Mouse (Mus musculus) spleen, adult 2 months (tissue): ENCODE results near the gene Cdhr2. TPM values are rescaled to one million over a fixed set of nuclear protein-coding genes. Genes with fewer than 3 reads are reported as not detected.
A peak's percentile ranks its signal among the peaks of the same experiment; 100 is the strongest.

Experiments used
- DNase-seq, 2 experiments: peaks; one replicate each; pipeline versions ENCODE4 v3.0.0 to v3.0.0-alpha.2; 2012 to 2021; ENCODE audit warnings: low spot score in 2 of 2, low read depth in 1 of 2
- H3K27ac ChIP-seq: fragments of 200-500 bp; 2 replicates; pipeline ENCODE4 v1.5.1; 2012; ENCODE audit warnings: low read length, inconsistent platforms; ENCODE audit not compliant: insufficient read depth
- H3K27me3 ChIP-seq: fragments of 200-500 bp; 2 replicates; pipeline ENCODE4 v1.6.1; 2012; ENCODE audit warnings: mild to moderate bottlenecking, moderate library complexity, low read length, inconsistent platforms; ENCODE audit not compliant: control insufficient read depth, insufficient read depth
- H3K36me3 ChIP-seq: fragments of 200-500 bp; 2 replicates; pipeline ENCODE4 v1.6.1; 2012; ENCODE audit warnings: mild to moderate bottlenecking, low read length, inconsistent platforms; ENCODE audit not compliant: control insufficient read depth, insufficient read depth
- H3K4me1 ChIP-seq: fragments of 200-500 bp; 2 replicates; pipeline ENCODE4 v1.6.1; 2011; ENCODE audit warnings: inconsistent platforms; ENCODE audit not compliant: control insufficient read depth, insufficient read depth, insufficient read length
- H3K4me3 ChIP-seq: fragments of 200-500 bp; 2 replicates; pipeline ENCODE4 v1.5.1; 2011; ENCODE audit warnings: mild to moderate bottlenecking, inconsistent platforms; ENCODE audit not compliant: insufficient read depth, insufficient read length; ENCODE audit errors: extremely low read depth
- CTCF ChIP-seq: fragments of 200-500 bp; IDR thresholded peaks from 2 replicates; pipeline ENCODE4 v1.5.1; 2011; ENCODE audit warnings: mild to moderate bottlenecking, inconsistent platforms; ENCODE audit not compliant: insufficient read depth, insufficient read length, insufficient replicate concordance; ENCODE audit errors: extremely low read depth
- POLR2A ChIP-seq: fragments of 200-500 bp; IDR thresholded peaks from 2 replicates; pipeline ENCODE4 v1.6.1; 2011; ENCODE audit warnings: low read depth, low read length, inconsistent platforms
- WGBS: fragments of 180-500 bp; shearing (Covaris S2); methylation state at CpG from one replicate; pipeline ENCODE4 v1.1.7; 2018; 5-methylcytosine and 5-hydroxymethylcytosine counted together
- polyA plus RNA-seq: library from polyadenylated mRNA; depleted of rRNA; stranded (reverse); fragments of >200 nt; gene quantifications from 2 replicates; pipeline ENCODE4 v1.2.3, GENCODE M21; 2012; rRNA removed

Cdhr2 gene
- polyA plus RNA-seq, 1 experiment = 0.04 TPM

- Histone ChIP-seq H3K27me3 (peaks cover 11% of the 10 kb centered on the region), H3K4me1 (peaks cover 6% of the 10 kb centered on the region; the same call in 1 of the 2 replicates), H3K27ac (no peak within 1 kb of the TSS), H3K36me3 (no peaks in the 10 kb centered on the region), H3K4me3 (peak within 1 kb of the TSS; percentile 43; the same call in 1 of the 2 replicates)
- peak; percentile 17 to 48 for DNase-seq
- TF ChIP-seq POLR2A (no peak), CTCF (peak; percentile 51)
- 3% methylated on average over 35 of the region's 35 CpGs for WGBS
Measured at GRCm38 (mm10) chr13:54766192-54766768, 65.0 kb downstream of the Cdhr2 start, which contains the start of gene Sncb. Gene Sncb, minus strand, starts transcription at chr13:54766595.

GRCm38 (mm10) chr13:54767012-54767411, 65.8 kb downstream of the Cdhr2 start:
- TF ChIP-seq CTCF (no peak), POLR2A (no peak)
- no peaks in the 10 kb centered on the region for H3K36me3 ChIP-seq
- peaks cover 6% of the 10 kb centered on the region; the same call in 1 of the 2 replicates for H3K4me1 ChIP-seq
- H3K27ac ChIP-seq = no peak overlapping the region
- H3K4me3 ChIP-seq = no peak overlapping the region
- peaks cover 11% of the 10 kb centered on the region for H3K27me3 ChIP-seq
- no peak for DNase-seq
- WGBS = 68% methylated on average over 4 of the region's 4 CpGs

- no peak for DNase-seq
- Histone ChIP-seq H3K27ac (no peak overlapping the region), H3K4me3 (no peak overlapping the region), H3K36me3 (no peaks in the 10 kb centered on the region), H3K27me3 (no peaks in the 10 kb centered on the region), H3K4me1 (no peaks in the 10 kb centered on the region)
- 87% methylated on average over 3 of the region's 3 CpGs for WGBS
- TF ChIP-seq POLR2A (no peak), CTCF (no peak)
Measured at GRCm38 (mm10) chr13:54780592-54780991, 79.3 kb downstream of the Cdhr2 start.

- H3K4me1 ChIP-seq = no peaks in the 10 kb centered on the region
- WGBS = 84% methylated on average over 3 of the region's 3 CpGs
- no peaks in the 10 kb centered on the region for H3K27me3 ChIP-seq
- no peaks in the 10 kb centered on the region for H3K36me3 ChIP-seq
- no peak for DNase-seq
- TF ChIP-seq POLR2A = no peak
- no peak for TF ChIP-seq CTCF
- H3K4me3 ChIP-seq = no peak overlapping the region
- no peak overlapping the region for H3K27ac ChIP-seq
Measured at GRCm38 (mm10) chr13:54781086-54781485, 79.8 kb downstream of the Cdhr2 start.

- Histone ChIP-seq H3K4me3 (no peak overlapping the region), H3K27me3 (no peaks in the 10 kb centered on the region), H3K27ac (no peak overlapping the region), H3K36me3 (no peaks in the 10 kb centered on the region), H3K4me1 (no peaks in the 10 kb centered on the region)
- DNase-seq = no peak
- TF ChIP-seq POLR2A = no peak
- no peak for TF ChIP-seq CTCF
- WGBS = 57% methylated on average over 2 of the region's 2 CpGs
Measured at GRCm38 (mm10) chr13:54783235-54783634, 82.0 kb downstream of the Cdhr2 start.

- H3K36me3 ChIP-seq = no peaks in the 10 kb centered on the region
- no peak within 1 kb of the TSS for H3K4me3 ChIP-seq
- H3K27me3 ChIP-seq = no peaks in the 10 kb centered on the region
- DNase-seq = no peak
- no peaks in the 10 kb centered on the region for H3K4me1 ChIP-seq
- H3K27ac ChIP-seq = no peak within 1 kb of the TSS
- TF ChIP-seq POLR2A (no peak), CTCF (no peak)
- WGBS = 86% methylated on average over 4 of the region's 4 CpGs
Measured at GRCm38 (mm10) chr13:54783698-54784097, 82.4 kb downstream of the Cdhr2 start, which contains the start of gene Eif4e1b. Gene Eif4e1b, plus strand, starts transcription at chr13:54783998.

Other genes with a start within 250 kb of the Cdhr2 start
- 21.0 and 38.9 TPM in 2 replicates for gene Thoc3, start 232.6 kb upstream of the Cdhr2 start, polyA plus RNA-seq
- 6.7 and 7.3 TPM in 2 replicates for gene Simc1, start 197.7 kb upstream of the Cdhr2 start, polyA plus RNA-seq
- 39.8 and 42.9 TPM in 2 replicates for gene 4833439L19Rik, start 136.0 kb upstream of the Cdhr2 start, polyA plus RNA-seq
- gene Arl10, start 126.4 kb upstream of the Cdhr2 start, polyA plus RNA-seq = 16.4 and 25.5 TPM in 2 replicates
- 6.7 and 7.0 TPM in 2 replicates for gene Nop16, start 111.4 kb upstream of the Cdhr2 start, polyA plus RNA-seq
- gene Higd2a, start 111.3 kb upstream of the Cdhr2 start, polyA plus RNA-seq = 68.3 and 86.0 TPM in 2 replicates
- gene Cltb, start 90.1 kb upstream of the Cdhr2 start, polyA plus RNA-seq = 16.9 and 19.8 TPM in 2 replicates
- 13.3 and 14.4 TPM in 2 replicates for gene Faf2, start 79.7 kb upstream of the Cdhr2 start, polyA plus RNA-seq
- gene Rnf44, start 7.6 kb upstream of the Cdhr2 start, polyA plus RNA-seq = 262 and 359 TPM in 2 replicates
- gene Gprin1, start 48.4 kb downstream of the Cdhr2 start, polyA plus RNA-seq = 0.05 and 0.06 TPM in 2 replicates
- gene Sncb, start 65.1 kb downstream of the Cdhr2 start, polyA plus RNA-seq = 0.16 and 0.22 TPM in 2 replicates
- gene Eif4e1b, start 82.5 kb downstream of the Cdhr2 start, polyA plus RNA-seq = not detected in 2 replicates
- gene Tspan17, start 87.9 kb downstream of the Cdhr2 start, polyA plus RNA-seq = 5.2 and 6.2 TPM in 2 replicates
- gene Unc5a, start 247.9 kb downstream of the Cdhr2 start, polyA plus RNA-seq = 3.9 and 4.1 TPM in 2 replicates